Mouse (Mus musculus) brain, embryonic 18.5 days (tissue): ENCODE data around the gene Gm28048.
A peak's percentile ranks its signal among the peaks of the same experiment; 100 is the strongest.

Source experiments
- DNase-seq: peaks from one replicate; pipeline ENCODE4 v3.0.0-alpha.2; 2012; ENCODE audit warnings: low read depth, low spot score

The Gm28048 gene

GRCm38 (mm10) chr11:22990393-22991126, 8.7 kb upstream of the Gm28048 start, which contains the start of gene Cct4:
Gene Cct4 (plus strand): TSS chr11:22990519.
- DNase-seq = peak; percentile 75

- DNase-seq = no peak
Measured at GRCm38 (mm10) chr11:22989786-22990185, 7.9 kb upstream of the Gm28048 start.

GRCm38 (mm10) chr11:22987357-22987756, 5.5 kb upstream of the Gm28048 start:
- DNase-seq = no peak

GRCm38 (mm10) chr11:22985510-22985909, 3.6 kb upstream of the Gm28048 start:
- no peak for DNase-seq

- DNase-seq = no peak
Measured at GRCm38 (mm10) chr11:22982846-22983245, 956 bp upstream of the Gm28048 start.

- no peak for DNase-seq
Measured at GRCm38 (mm10) chr11:22981543-22981950, 343 bp downstream of the Gm28048 start.

GRCm38 (mm10) chr11:22981041-22981440, 849 bp downstream of the Gm28048 start:
- DNase-seq = no peak

GRCm38 (mm10) chr11:22979221-22979620, 2.7 kb downstream of the Gm28048 start:
- no peak for DNase-seq

GRCm38 (mm10) chr11:22978711-22979110, 3.2 kb downstream of the Gm28048 start:
- DNase-seq = no peak

- DNase-seq = no peak
Measured at GRCm38 (mm10) chr11:22978215-22978614, 3.7 kb downstream of the Gm28048 start.

GRCm38 (mm10) chr11:22973599-22973998, 8.3 kb downstream of the Gm28048 start:
- DNase-seq = no peak

GRCm38 (mm10) chr11:22972746-22973526, 9.0 kb downstream of the Gm28048 start:
- DNase-seq = peak; percentile 66

GRCm38 (mm10) chr11:22971835-22972709, 9.8 kb downstream of the Gm28048 start, which contains the start of gene Zrsr1:
Gene Zrsr1 (plus strand): TSS chr11:22972005.
- peak; percentile 60 for DNase-seq

GRCm38 (mm10) chr11:22970546-22970945, 11.3 kb downstream of the Gm28048 start:
- no peak for DNase-seq

- DNase-seq = no peak
Measured at GRCm38 (mm10) chr11:22969486-22969885, 12.4 kb downstream of the Gm28048 start.

GRCm38 (mm10) chr11:22965503-22965902, 16.4 kb downstream of the Gm28048 start:
- DNase-seq = no peak

- no peak for DNase-seq
Measured at GRCm38 (mm10) chr11:22964401-22964800, 17.5 kb downstream of the Gm28048 start.

- DNase-seq = no peak
Measured at GRCm38 (mm10) chr11:22962101-22962500, 19.8 kb downstream of the Gm28048 start.

- DNase-seq = no peak
Measured at GRCm38 (mm10) chr11:22957791-22958374, 24.0 kb downstream of the Gm28048 start.

GRCm38 (mm10) chr11:22956830-22957229, 25.1 kb downstream of the Gm28048 start:
- no peak for DNase-seq

- no peak for DNase-seq
Measured at GRCm38 (mm10) chr11:22956346-22956745, 25.5 kb downstream of the Gm28048 start.
